Mouse (Mus musculus) right cerebral cortex, postnatal 4 days (tissue): ENCODE data around the gene Slc5a6.

Experiments used
- DNase-seq: peaks from one replicate; pipeline ENCODE4 v3.0.0-alpha.2; 2022

Slc5a6 gene

GRCm38 (mm10) chr5:31048763-31049641, at the start of gene Slc5a6:
Gene Slc5a6 (minus strand): TSS chr5:31048924.
- peak; percentile 25 for DNase-seq

- DNase-seq, result no peak
Observed at GRCm38 (mm10) chr5:31095711-31096480, 47.2 kb upstream of the Slc5a6 start.

- no peak for DNase-seq
Observed at GRCm38 (mm10) chr5:31094799-31095691, 46.3 kb upstream of the Slc5a6 start.

- no peak for DNase-seq
Observed at GRCm38 (mm10) chr5:31094100-31094798, 45.5 kb upstream of the Slc5a6 start.

- DNase-seq, result peak; percentile 35
Observed at GRCm38 (mm10) chr5:31093151-31094041, 44.7 kb upstream of the Slc5a6 start.

GRCm38 (mm10) chr5:31092231-31092975, 43.7 kb upstream of the Slc5a6 start:
- DNase-seq, result no peak

- DNase-seq, result no peak
Observed at GRCm38 (mm10) chr5:31087131-31087530, 38.4 kb upstream of the Slc5a6 start.

- DNase-seq, result no peak
Observed at GRCm38 (mm10) chr5:31086606-31087005, 37.9 kb upstream of the Slc5a6 start.

- no peak for DNase-seq
Observed at GRCm38 (mm10) chr5:31083949-31084348, 35.2 kb upstream of the Slc5a6 start.

GRCm38 (mm10) chr5:31082935-31083625, 34.4 kb upstream of the Slc5a6 start:
- DNase-seq, result no peak

GRCm38 (mm10) chr5:31082355-31082754, 33.6 kb upstream of the Slc5a6 start:
- DNase-seq, result peak; percentile 71

- peak; percentile 49 for DNase-seq
Observed at GRCm38 (mm10) chr5:31081386-31081785, 32.7 kb upstream of the Slc5a6 start.

- DNase-seq, result no peak
Observed at GRCm38 (mm10) chr5:31080795-31081164, 32.1 kb upstream of the Slc5a6 start.

GRCm38 (mm10) chr5:31080059-31080794, 31.5 kb upstream of the Slc5a6 start:
- DNase-seq, result no peak

- DNase-seq, result no peak
Observed at GRCm38 (mm10) chr5:31076346-31076745, 27.6 kb upstream of the Slc5a6 start.

GRCm38 (mm10) chr5:31073176-31073575, 24.5 kb upstream of the Slc5a6 start:
- DNase-seq, result no peak

GRCm38 (mm10) chr5:31071821-31072220, 23.1 kb upstream of the Slc5a6 start:
- no peak for DNase-seq

- DNase-seq, result no peak
Observed at GRCm38 (mm10) chr5:31071059-31071458, 22.3 kb upstream of the Slc5a6 start.

- no peak for DNase-seq
Observed at GRCm38 (mm10) chr5:31069810-31070209, 21.1 kb upstream of the Slc5a6 start.
